Mouse (Mus musculus) cortical plate, adult 2 months (tissue): ENCODE results near the gene Rpl41.

ENCODE experiments used
- CTCF ChIP-seq: fragments of 200-500 bp; IDR thresholded peaks from 2 replicates; pipeline ENCODE4 v1.5.1; 2011; ENCODE audit warnings: mild to moderate bottlenecking, control low read depth, low read length; ENCODE audit not compliant: insufficient read depth; ENCODE audit errors: extremely low read depth
- POLR2A ChIP-seq: fragments of 200-500 bp; IDR thresholded peaks from 2 replicates; pipeline ENCODE4 v1.6.1; 2011; ENCODE audit warnings: mild to moderate bottlenecking, low read length, control low read depth; ENCODE audit not compliant: insufficient read depth; ENCODE audit errors: extremely low read depth

DNA sequence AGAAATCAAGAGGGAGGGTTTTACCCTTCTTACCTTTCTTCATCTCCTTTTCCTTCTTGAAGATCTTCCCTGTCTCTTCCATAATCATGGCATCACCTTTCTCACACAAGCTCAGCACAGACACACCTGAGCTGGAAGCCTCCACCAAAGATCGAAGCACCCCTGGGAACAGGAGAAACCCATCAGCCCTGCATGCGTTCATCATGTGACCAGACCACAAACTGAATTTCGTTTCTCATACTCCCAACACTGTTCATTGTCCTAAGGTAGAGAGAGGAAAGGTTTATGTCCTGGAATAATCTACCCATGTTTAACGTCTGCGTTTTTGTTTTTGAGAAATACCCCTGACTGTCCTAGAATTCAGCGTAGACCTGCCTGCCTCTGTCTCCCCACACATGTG lies 14.4 kb upstream of the Rpl41 start:
- TF ChIP-seq CTCF = no peak
- TF ChIP-seq POLR2A = no peak
